Mouse (Mus musculus): ENCODE measurements around the gene Krtap13. TPM values are rescaled to one million over a fixed set of nuclear protein-coding genes. Genes with fewer than 3 reads are reported as not detected.

The Krtap13 gene
- polyA plus RNA-seq, 1 experiment: 0.12 TPM

GRCm38 (mm10) chr16:88728812-88729275, 22.6 kb downstream of the Krtap13 start, which contains the start of gene Krtap13-1:
Gene Krtap13-1 (plus strand): TSS chr16:88728862.
- Histone ChIP-seq H3K4me3 (ENCODE audit: control insufficient read depth, low read depth, low read length) (no peak within 1 kb of the TSS), H3K36me3 (ENCODE audit: control insufficient read depth, insufficient read depth, low read length) (no peaks in the 10 kb centered on the region), H3K27ac (ENCODE audit: control insufficient read depth, insufficient read depth, low read depth, low read length) (no peak within 1 kb of the TSS), H3K27me3 (ENCODE audit: control insufficient read depth, insufficient read depth, low read length) (no peaks in the 10 kb centered on the region), H3K4me1 (ENCODE audit: control insufficient read depth, insufficient read depth, low read length) (no peaks in the 10 kb centered on the region)
- TF ChIP-seq POLR2A (IDR thresholded peaks at IDR 0.05; ENCODE audit: control insufficient read depth, low read depth, low read length) (no peak), CTCF (IDR thresholded peaks at IDR 0.05; ENCODE audit: control insufficient read depth, insufficient read depth, insufficient replicate concordance, low read depth, low read length) (no peak)

- TF ChIP-seq POLR2A (IDR thresholded peaks at IDR 0.05; ENCODE audit: control insufficient read depth, low read depth, low read length) (no peak), CTCF (IDR thresholded peaks at IDR 0.05; ENCODE audit: control insufficient read depth, insufficient read depth, insufficient replicate concordance, low read depth, low read length) (no peak)
- H3K27ac ChIP-seq (ENCODE audit: control insufficient read depth, insufficient read depth, low read depth, low read length): no peak overlapping the region
- no peak overlapping the region for H3K4me3 ChIP-seq (ENCODE audit: control insufficient read depth, low read depth, low read length)
- H3K36me3 ChIP-seq (ENCODE audit: control insufficient read depth, insufficient read depth, low read length): no peaks in the 10 kb centered on the region
- no peaks in the 10 kb centered on the region for H3K4me1 ChIP-seq (ENCODE audit: control insufficient read depth, insufficient read depth, low read length)
- no peaks in the 10 kb centered on the region for H3K27me3 ChIP-seq (ENCODE audit: control insufficient read depth, insufficient read depth, low read length)
Measured at GRCm38 (mm10) chr16:88720031-88720430, 31.4 kb downstream of the Krtap13 start.

GRCm38 (mm10) chr16:88716549-88716948, 34.9 kb downstream of the Krtap13 start:
- peaks cover 2% of the 10 kb centered on the region; the same call in 1 of the 2 replicates for H3K4me1 ChIP-seq (ENCODE audit: control insufficient read depth, insufficient read depth, low read length)
- TF ChIP-seq CTCF (IDR thresholded peaks at IDR 0.05; ENCODE audit: control insufficient read depth, insufficient read depth, insufficient replicate concordance, low read depth, low read length): no peak
- TF ChIP-seq POLR2A (IDR thresholded peaks at IDR 0.05; ENCODE audit: control insufficient read depth, low read depth, low read length): no peak

GRCm38 (mm10) chr16:88711245-88711644, 40.2 kb downstream of the Krtap13 start:
- H3K4me3 ChIP-seq (ENCODE audit: control insufficient read depth, low read depth, low read length): no peak overlapping the region

More at GRCm38 (mm10) chr16:88716549-88716948, 34.9 kb downstream of the Krtap13 start:
- Histone ChIP-seq H3K27me3 (ENCODE audit: control insufficient read depth, insufficient read depth, low read length) (no peaks in the 10 kb centered on the region), H3K27ac (ENCODE audit: control insufficient read depth, insufficient read depth, low read depth, low read length) (no peak overlapping the region), H3K36me3 (ENCODE audit: control insufficient read depth, insufficient read depth, low read length) (no peaks in the 10 kb centered on the region), H3K4me3 (ENCODE audit: control insufficient read depth, low read depth, low read length) (no peak overlapping the region)

GRCm38 (mm10) chr16:88710757-88711156, 40.7 kb downstream of the Krtap13 start:
- Histone ChIP-seq H3K27me3 (ENCODE audit: control insufficient read depth, insufficient read depth, low read length) (no peaks in the 10 kb centered on the region), H3K27ac (ENCODE audit: control insufficient read depth, insufficient read depth, low read depth, low read length) (no peak overlapping the region), H3K4me1 (ENCODE audit: control insufficient read depth, insufficient read depth, low read length) (peaks cover 2% of the 10 kb centered on the region; the same call in 1 of the 2 replicates), H3K36me3 (ENCODE audit: control insufficient read depth, insufficient read depth, low read length) (no peaks in the 10 kb centered on the region), H3K4me3 (ENCODE audit: control insufficient read depth, low read depth, low read length) (no peak overlapping the region)
- TF ChIP-seq POLR2A (IDR thresholded peaks at IDR 0.05; ENCODE audit: control insufficient read depth, low read depth, low read length) (no peak), CTCF (IDR thresholded peaks at IDR 0.05; ENCODE audit: control insufficient read depth, insufficient read depth, insufficient replicate concordance, low read depth, low read length) (no peak)

More at GRCm38 (mm10) chr16:88711245-88711644, 40.2 kb downstream of the Krtap13 start:
- no peak for TF ChIP-seq POLR2A (IDR thresholded peaks at IDR 0.05; ENCODE audit: control insufficient read depth, low read depth, low read length)
- TF ChIP-seq CTCF (IDR thresholded peaks at IDR 0.05; ENCODE audit: control insufficient read depth, insufficient read depth, insufficient replicate concordance, low read depth, low read length): no peak
- Histone ChIP-seq H3K27ac (ENCODE audit: control insufficient read depth, insufficient read depth, low read depth, low read length) (no peak overlapping the region), H3K36me3 (ENCODE audit: control insufficient read depth, insufficient read depth, low read length) (no peaks in the 10 kb centered on the region), H3K27me3 (ENCODE audit: control insufficient read depth, insufficient read depth, low read length) (no peaks in the 10 kb centered on the region), H3K4me1 (ENCODE audit: control insufficient read depth, insufficient read depth, low read length) (peaks cover 2% of the 10 kb centered on the region; the same call in 1 of the 2 replicates)

GRCm38 (mm10) chr16:88707496-88708012, 43.9 kb downstream of the Krtap13 start, which contains the start of gene 2310061N02Rik:
Gene 2310061N02Rik (minus strand): TSS chr16:88707962.
- no peak within 1 kb of the TSS for H3K27ac ChIP-seq (ENCODE audit: control insufficient read depth, insufficient read depth, low read depth, low read length)
- TF ChIP-seq POLR2A (IDR thresholded peaks at IDR 0.05; ENCODE audit: control insufficient read depth, low read depth, low read length) (no peak), CTCF (IDR thresholded peaks at IDR 0.05; ENCODE audit: control insufficient read depth, insufficient read depth, insufficient replicate concordance, low read depth, low read length) (no peak)
- no peak within 1 kb of the TSS for H3K4me3 ChIP-seq (ENCODE audit: control insufficient read depth, low read depth, low read length)
- no peaks in the 10 kb centered on the region for H3K4me1 ChIP-seq (ENCODE audit: control insufficient read depth, insufficient read depth, low read length)
- no peaks in the 10 kb centered on the region for H3K27me3 ChIP-seq (ENCODE audit: control insufficient read depth, insufficient read depth, low read length)
- no peaks in the 10 kb centered on the region for H3K36me3 ChIP-seq (ENCODE audit: control insufficient read depth, insufficient read depth, low read length)

GRCm38 (mm10) chr16:88701072-88701864, 50.2 kb downstream of the Krtap13 start:
- Histone ChIP-seq H3K27ac (ENCODE audit: control insufficient read depth, insufficient read depth, low read depth, low read length) (no peak overlapping the region), H3K4me1 (ENCODE audit: control insufficient read depth, insufficient read depth, low read length) (no peaks in the 10 kb centered on the region), H3K4me3 (ENCODE audit: control insufficient read depth, low read depth, low read length) (no peak overlapping the region), H3K27me3 (ENCODE audit: control insufficient read depth, insufficient read depth, low read length) (no peaks in the 10 kb centered on the region), H3K36me3 (ENCODE audit: control insufficient read depth, insufficient read depth, low read length) (no peaks in the 10 kb centered on the region)
- TF ChIP-seq POLR2A (IDR thresholded peaks at IDR 0.05; ENCODE audit: control insufficient read depth, low read depth, low read length) (no peak), CTCF (IDR thresholded peaks at IDR 0.05; ENCODE audit: control insufficient read depth, insufficient read depth, insufficient replicate concordance, low read depth, low read length) (no peak)

Other genes starting within 250 kb of the Krtap13 start
- gene Cldn17, start 244.7 kb downstream of the Krtap13 start, polyA plus RNA-seq (2012; rRNA removed): not detected in 2 replicates
- 2.8 TPM in 1 of 2 replicates, not detected in the other for gene Cldn8, start 188.5 kb downstream of the Krtap13 start, polyA plus RNA-seq (2012; rRNA removed)
- 0.06 TPM in 1 of 2 replicates, not detected in the other for gene Krtap24-1, start 139.4 kb downstream of the Krtap13 start, polyA plus RNA-seq (2012; rRNA removed)
- gene 2310079G19Rik, start 124.0 kb downstream of the Krtap13 start, polyA plus RNA-seq (2012; rRNA removed): not detected in 2 replicates
- gene Krtap26-1, start 103.8 kb downstream of the Krtap13 start, polyA plus RNA-seq (2012; rRNA removed): not detected in 2 replicates
- not detected in 2 replicates for gene Krtap27-1, start 80.0 kb downstream of the Krtap13 start, polyA plus RNA-seq (2012; rRNA removed)
- gene 2310061N02Rik, start 43.7 kb downstream of the Krtap13 start, polyA plus RNA-seq (2012; rRNA removed): not detected in 2 replicates
- not detected in 2 replicates for gene Krtap13-1, start 22.8 kb downstream of the Krtap13 start, polyA plus RNA-seq (2012; rRNA removed)
- gene 2310034C09Rik, start 7.2 kb upstream of the Krtap13 start, polyA plus RNA-seq (2012; rRNA removed): not detected in 2 replicates
- not detected in 2 replicates for gene 2310057N15Rik, start 22.6 kb upstream of the Krtap13 start, polyA plus RNA-seq (2012; rRNA removed)
- not detected in 2 replicates for gene Gm5965, start 26.3 kb upstream of the Krtap13 start, polyA plus RNA-seq (2012; rRNA removed)
- not detected in 2 replicates for gene Gm20741, start 60.6 kb upstream of the Krtap13 start, polyA plus RNA-seq (2012; rRNA removed)
- not detected in 2 replicates for gene Krtap15, start 68.6 kb upstream of the Krtap13 start, polyA plus RNA-seq (2012; rRNA removed)
- gene Krtap14, start 74.5 kb upstream of the Krtap13 start, polyA plus RNA-seq (2012; rRNA removed): not detected in 2 replicates
- not detected in 2 replicates for gene Krtap19-1, start 117.8 kb upstream of the Krtap13 start, polyA plus RNA-seq (2012; rRNA removed)
- not detected in 2 replicates for gene Krtap19-2, start 122.6 kb upstream of the Krtap13 start, polyA plus RNA-seq (2012; rRNA removed)
- gene Krtap19-3, start 126.4 kb upstream of the Krtap13 start, polyA plus RNA-seq (2012; rRNA removed): not detected in 2 replicates
- gene Krtap19-4, start 133.5 kb upstream of the Krtap13 start, polyA plus RNA-seq (2012; rRNA removed): not detected in 2 replicates
- not detected in 2 replicates for gene Krtap19-5, start 144.8 kb upstream of the Krtap13 start, polyA plus RNA-seq (2012; rRNA removed)
- gene Krtap19-9b, start 180.6 kb upstream of the Krtap13 start, polyA plus RNA-seq (2012; rRNA removed): not detected in 2 replicates
- gene Krtap16-3, start 211.2 kb upstream of the Krtap13 start, polyA plus RNA-seq (2012; rRNA removed): not detected in 2 replicates

Data from testis, adult 2 months (tissue).